Mouse (Mus musculus) embryonic fibroblast, embryonic 13.5 days (primary cell): Measurements from ENCODE around the gene Zfpl1.
A peak's percentile ranks its signal among the peaks of the same experiment; 100 is the strongest.

ENCODE experiments used
- CTCF ChIP-seq: IDR thresholded peaks from 2 replicates; pipeline ENCODE4 v1.5.1; 2011; ENCODE audit warnings: mild to moderate bottlenecking, control low read depth, low read length, moderate library complexity, borderline replicate concordance; ENCODE audit not compliant: insufficient read depth
- POLR2A ChIP-seq: IDR thresholded peaks from 2 replicates; pipeline ENCODE4 v1.6.1; 2011; ENCODE audit warnings: low read depth, mild to moderate bottlenecking, control low read depth, low read length, moderate library complexity

DNA sequence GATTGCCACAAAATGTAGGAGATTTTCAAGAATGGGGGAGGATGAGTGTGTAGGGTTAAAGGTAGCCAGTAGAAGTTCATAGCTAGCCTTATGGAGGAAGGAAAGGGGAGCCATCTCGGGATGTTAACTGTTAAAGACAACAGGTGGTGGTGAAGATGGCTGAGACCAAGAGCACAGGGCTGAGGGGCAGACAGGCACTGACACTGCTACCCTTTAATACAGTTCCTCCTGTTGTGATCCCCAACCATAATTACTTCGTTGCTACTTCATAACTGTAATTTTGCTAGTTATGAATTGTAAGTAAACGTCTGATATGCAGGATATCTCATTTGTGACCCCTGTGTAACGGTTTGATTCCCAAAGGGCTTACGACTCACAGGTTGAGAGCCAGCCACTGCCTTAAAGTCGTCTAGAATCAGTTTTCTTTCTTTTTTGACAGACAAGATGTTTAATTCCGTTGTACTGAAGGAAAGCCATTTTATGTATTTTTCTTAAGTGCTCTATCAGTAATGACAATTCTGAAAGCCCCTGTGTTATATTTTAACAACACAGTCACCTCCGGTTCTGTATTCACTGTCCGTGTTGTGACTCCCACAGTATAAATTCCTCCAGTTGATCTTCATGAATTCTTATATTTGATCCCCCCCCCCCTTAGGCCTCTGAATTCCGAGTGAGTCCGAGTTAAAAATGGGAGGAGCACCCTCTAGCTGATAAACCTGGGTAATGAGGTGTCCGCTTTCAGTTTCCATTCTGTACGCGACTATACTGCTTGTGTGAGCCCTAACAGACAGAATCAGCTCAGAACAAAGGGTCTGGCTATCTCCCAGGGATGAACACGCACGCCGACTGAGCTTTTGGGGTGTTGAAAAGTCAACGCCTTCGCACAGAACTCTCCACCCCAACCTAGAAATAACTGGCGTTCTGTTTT lies 39.1 kb downstream of the Zfpl1 start:
- TF ChIP-seq CTCF (no peak), POLR2A (peak; percentile 64)
